In genomic region chr1:185454575-185454954, GRCm38 (mm10) we compare ENCODE assay signal across 8 mouse cellular contexts. TPM values are rescaled to one million over a fixed set of nuclear protein-coding genes. Genes with fewer than 3 reads are reported as not detected.
DNase-seq lines count a peak whose midpoint lies in the region; ATAC-seq and TF ChIP-seq lines count a peak whose summit lies in the region.

Slc30a10 (plus strand) TSS chr1:185454848.

- no peaks in the 10 kb centered on the region for H3K9me3 ChIP-seq in kidney, postnatal 0 days (replicated peaks; ENCODE audit: low read length)
- no peaks in the 10 kb centered on the region for H3K9me3 ChIP-seq in hindbrain, embryonic 13.5 days
- H3K9me3 ChIP-seq in limb, embryonic 14.5 days (ENCODE audit: control insufficient read depth, low read length): no peaks in the 10 kb centered on the region

- H3K27me3 ChIP-seq in kidney, postnatal 0 days (ENCODE audit: insufficient read depth, low read length): peaks cover 29% of the 10 kb centered on the region
- peaks cover 40% of the 10 kb centered on the region for H3K27me3 ChIP-seq in hindbrain, embryonic 13.5 days
- H3K27me3 ChIP-seq in limb, embryonic 14.5 days (ENCODE audit: control insufficient read depth, insufficient read depth, low read length): peaks cover 31% of the 10 kb centered on the region

- ATAC-seq in kidney, postnatal 0 days (replicated peaks; ENCODE audit: low FRiP score, low read depth): peak; percentile 69
- ATAC-seq in hindbrain, embryonic 13.5 days (ENCODE audit: low FRiP score): peak; percentile 84
- ATAC-seq in limb, embryonic 14.5 days (ENCODE audit: low FRiP score, low read depth): peak; percentile 32; the same call in 1 of the 2 replicates

- 4% methylated on average over 18 of the region's 18 CpGs for WGBS in kidney, postnatal 0 days
- WGBS in hindbrain, embryonic 13.5 days: 5% methylated on average over 11 of the region's 18 CpGs
- 2% methylated on average over 17 of the region's 18 CpGs for WGBS in limb, embryonic 14.5 days
- 4% methylated on average over 18 of the region's 18 CpGs for WGBS in olfactory bulb, adult 2 months

- 0 out of 2 replicates have a peak within 1 kb of the TSS, but pooled peaks have one; percentile 5 for H3K9ac ChIP-seq in kidney, postnatal 0 days (ENCODE audit: low read depth, low read length)
- peak within 1 kb of the TSS; percentile 82 for H3K9ac ChIP-seq in hindbrain, embryonic 13.5 days
- H3K9ac ChIP-seq in limb, embryonic 14.5 days (ENCODE audit: low read depth, low read length, severe bottlenecking): peak within 1 kb of the TSS; percentile 48

- H3K4me2 ChIP-seq in kidney, postnatal 0 days (ENCODE audit: low read length): peak within 1 kb of the TSS; percentile 83
- H3K4me2 ChIP-seq in hindbrain, embryonic 13.5 days: peak within 1 kb of the TSS; percentile 85
- H3K4me2 ChIP-seq in limb, embryonic 14.5 days (replicated peaks; ENCODE audit: low read depth, low read length, severe bottlenecking): peak within 1 kb of the TSS; percentile 99

- H3K4me1 ChIP-seq in kidney, postnatal 0 days (replicated peaks; ENCODE audit: insufficient read depth, low read length): peaks cover 8% of the 10 kb centered on the region; the same call in 1 of the 2 replicates
- H3K4me1 ChIP-seq in embryonic fibroblast, embryonic 13.5 days (ENCODE audit: control insufficient read depth, insufficient read depth, low read length): no peaks in the 10 kb centered on the region
- H3K4me1 ChIP-seq in hindbrain, embryonic 13.5 days (replicated peaks): peaks cover 13% of the 10 kb centered on the region
- H3K4me1 ChIP-seq in limb, embryonic 14.5 days (ENCODE audit: control insufficient read depth, insufficient read depth, low read length): peaks cover 4% of the 10 kb centered on the region; the same call in 1 of the 2 replicates
- peaks cover 13% of the 10 kb centered on the region for H3K4me1 ChIP-seq in olfactory bulb, adult 2 months (ENCODE audit: control insufficient read depth, insufficient read depth, low read length)

- no peak for TF ChIP-seq POLR2A in brain, embryonic 14.5 days (IDR thresholded peaks at IDR 0.05; ENCODE audit: borderline replicate concordance, extremely low read depth, insufficient read depth, insufficient read length, poor library complexity, severe bottlenecking)
- TF ChIP-seq POLR2A in embryonic fibroblast, embryonic 13.5 days (IDR thresholded peaks at IDR 0.05; ENCODE audit: low read depth, low read length): no peak
- TF ChIP-seq POLR2A in limb, embryonic 14.5 days (IDR thresholded peaks at IDR 0.05; ENCODE audit: borderline replicate concordance, extremely low read depth, insufficient read depth, insufficient read length): no peak
- TF ChIP-seq POLR2A in olfactory bulb, adult 2 months (IDR thresholded peaks at IDR 0.05; ENCODE audit: insufficient read depth, low read depth, low read length): no peak

- TF ChIP-seq CTCF in kidney, postnatal 0 days (IDR thresholded peaks at IDR 0.05; ENCODE audit: low read depth): no peak
- TF ChIP-seq CTCF in brain, embryonic 14.5 days (IDR thresholded peaks at IDR 0.05; ENCODE audit: borderline replicate concordance, extremely low read depth, insufficient read depth, insufficient read length): no peak
- TF ChIP-seq CTCF in embryonic fibroblast, embryonic 13.5 days (IDR thresholded peaks at IDR 0.05; ENCODE audit: borderline replicate concordance, insufficient read depth, low read length): no peak
- TF ChIP-seq CTCF in olfactory bulb, adult 2 months (IDR thresholded peaks at IDR 0.05; ENCODE audit: insufficient read depth, low read depth, low read length): no peak

- H3K36me3 ChIP-seq in kidney, postnatal 0 days (ENCODE audit: insufficient read depth, low read length): no peaks in the 10 kb centered on the region
- no peaks in the 10 kb centered on the region for H3K36me3 ChIP-seq in hindbrain, embryonic 13.5 days
- no peaks in the 10 kb centered on the region for H3K36me3 ChIP-seq in limb, embryonic 14.5 days (ENCODE audit: control insufficient read depth, insufficient read depth, low read length)

- peak within 1 kb of the TSS; percentile 42 for H3K4me3 ChIP-seq in kidney, postnatal 0 days (replicated peaks; ENCODE audit: low read depth, low read length)
- H3K4me3 ChIP-seq in embryonic fibroblast, embryonic 13.5 days (ENCODE audit: insufficient read depth, low read length): peak within 1 kb of the TSS; percentile 20
- H3K4me3 ChIP-seq in hindbrain, embryonic 13.5 days: peak within 1 kb of the TSS; percentile 64
- H3K4me3 ChIP-seq in limb, embryonic 14.5 days (replicated peaks; ENCODE audit: low read length): peak within 1 kb of the TSS; percentile 53
- H3K4me3 ChIP-seq in olfactory bulb, adult 2 months (ENCODE audit: insufficient read depth, low read depth, low read length): peak within 1 kb of the TSS; percentile 55

- H3K27ac ChIP-seq in kidney, postnatal 0 days: no peak within 1 kb of the TSS
- no peak within 1 kb of the TSS for H3K27ac ChIP-seq in embryonic fibroblast, embryonic 13.5 days (ENCODE audit: insufficient read depth, low read length)
- H3K27ac ChIP-seq in hindbrain, embryonic 13.5 days: peak within 1 kb of the TSS; percentile 42; the same call in 1 of the 2 replicates
- no peak within 1 kb of the TSS for H3K27ac ChIP-seq in limb, embryonic 14.5 days (replicated peaks; ENCODE audit: low read depth, low read length)
- H3K27ac ChIP-seq in olfactory bulb, adult 2 months (ENCODE audit: insufficient read depth, low read depth, low read length): no peak within 1 kb of the TSS

- DNase-seq in kidney, postnatal 0 days (ENCODE audit: low spot score): peak; percentile 15
- DNase-seq in kidney, adult 9 months: no peak
- peak; percentile 93 for DNase-seq in brain, embryonic 14.5 days (ENCODE audit: low read depth)
- no peak for DNase-seq in limb, embryonic 14.5 days (ENCODE audit: low spot score)
- no peak for DNase-seq in urinary bladder, postnatal 36 days (ENCODE audit: low spot score in 2 of 2)

RNA-seq across cellular contexts. Expression of gene Slc30a10, which starts in this region (rescaled TPM):
- polyA plus RNA-seq in kidney, postnatal 0 days (2015; fragmentation: Nextera tagmentation; extraction: Ambion mirVana): 0.08 and 0.11 TPM in 2 replicates
- 13.3 and 23.0 TPM in 2 replicates for polyA plus RNA-seq in brain, embryonic 14.5 days (2012; rRNA removed)
- not detected in 2 replicates for polyA plus RNA-seq in embryonic fibroblast, embryonic 13.5 days (2011; ENCODE audit: insufficient read length, low read depth, missing spikeins)
- 3.4 and 3.8 TPM in 2 replicates for polyA plus RNA-seq in hindbrain, embryonic 13.5 days (2015; fragmentation: Nextera tagmentation; extraction: Ambion mirVana)
- polyA plus RNA-seq in limb, embryonic 14.5 days (2012; rRNA removed): 0.70 and 0.74 TPM in 2 replicates
- 0.26 and 0.36 TPM in 2 replicates for polyA plus RNA-seq in limb, embryonic 14.5 days (2014; fragmentation: Nextera tagmentation; extraction: Ambion mirVana)
- not detected in 2 replicates for polyA plus RNA-seq in olfactory bulb, adult 2 months (2012; ENCODE audit: insufficient read depth, insufficient read length, low replicate concordance, missing spikeins)

Comparison
In these comparisons a context has a peak if more than half of its experiments do, and no peak if none do; other contexts are left out.
1. Peak in DNase-seq, ATAC-seq, H3K4me3 ChIP-seq, H3K9ac ChIP-seq and H3K4me2 ChIP-seq in kidney, postnatal 0 days; RNA of the gene not detected or under 1 TPM.
2. Peak in ATAC-seq, H3K4me3 ChIP-seq, H3K9ac ChIP-seq and H3K4me2 ChIP-seq in limb, embryonic 14.5 days; RNA of the gene not detected or under 1 TPM.
3. ATAC-seq: peak in every context shown above with its lines; median percentile 84 in hindbrain, embryonic 13.5 days; 69 in kidney, postnatal 0 days; 32 in limb, embryonic 14.5 days.
4. H3K9ac ChIP-seq: peak in every context shown above with its lines; median percentile 82 in hindbrain, embryonic 13.5 days; 48 in limb, embryonic 14.5 days; 5 in kidney, postnatal 0 days.